In genomic region chr8:103808580-103808979, GRCm38 (mm10) we compare ENCODE assay signal across 10 mouse cellular contexts.
A peak's percentile ranks its signal among the peaks of the same experiment; 100 is the strongest.
DNase-seq lines count a peak whose midpoint lies in the region; ATAC-seq lines count a peak whose summit lies in the region.
"Had no signal": no experiment of that assay in that cellular context is flagged by ENCODE, and none has a peak within 500 bp of the region (broad histone marks: within the 10 kb centered on the region; RNA-seq: fewer than 3 reads in every experiment).

No protein-coding gene starts in this region.

- ATAC-seq in heart, embryonic 11.5 days (replicated peaks; ENCODE audit: insufficient number of reproducible peaks, low FRiP score, low TSS enrichment), result no peak
- ATAC-seq in kidney, embryonic 14.5 days (ENCODE audit: low FRiP score, low TSS enrichment), result peak; percentile 92
- no peak for ATAC-seq in liver, embryonic 11.5 days (replicated peaks; ENCODE audit: low FRiP score)
- ATAC-seq: activated CD4-positive, CD25-positive, alpha-beta regulatory T cell, adult 4 months had no signal

- H3K27ac ChIP-seq in heart, embryonic 11.5 days (ENCODE audit: low read depth, low read length), result no peak overlapping the region
- H3K27ac ChIP-seq in kidney, embryonic 14.5 days (ENCODE audit: low read depth, low read length), result peak overlapping the region; percentile 83; the same call in 1 of the 2 replicates
- H3K27ac ChIP-seq in liver, embryonic 11.5 days (ENCODE audit: low read depth, low read length), result no peak overlapping the region
- H3K27ac ChIP-seq: liver, embryonic 14.5 days had no signal

- H3K9ac ChIP-seq in heart, embryonic 11.5 days (ENCODE audit: low read depth, low read length), result no peak overlapping the region
- H3K9ac ChIP-seq in kidney, embryonic 14.5 days (ENCODE audit: low read depth, low read length), result no peak overlapping the region
- no peak overlapping the region for H3K9ac ChIP-seq in liver, embryonic 11.5 days (ENCODE audit: low read depth, low read length)
- H3K9ac ChIP-seq: liver, embryonic 14.5 days had no signal

- H3K4me1 ChIP-seq in heart, embryonic 11.5 days (ENCODE audit: control insufficient read depth, insufficient read depth, low read length), result no peaks in the 10 kb centered on the region
- H3K4me1 ChIP-seq in kidney, embryonic 14.5 days (ENCODE audit: control insufficient read depth, insufficient read depth, low read length), result peaks cover 11% of the 10 kb centered on the region
- H3K4me1 ChIP-seq in liver, embryonic 11.5 days (replicated peaks; ENCODE audit: control insufficient read depth, insufficient read depth, low read length), result peaks cover 6% of the 10 kb centered on the region

- H3K27me3 ChIP-seq in heart, embryonic 11.5 days (ENCODE audit: control insufficient read depth, insufficient read depth, low read length), result no peaks in the 10 kb centered on the region
- no peaks in the 10 kb centered on the region for H3K27me3 ChIP-seq in kidney, embryonic 14.5 days (ENCODE audit: control insufficient read depth, insufficient read depth, low read length)
- H3K27me3 ChIP-seq in liver, embryonic 11.5 days (replicated peaks; ENCODE audit: control insufficient read depth, insufficient read depth, low read length), result no peaks in the 10 kb centered on the region

- no peak overlapping the region for H3K4me3 ChIP-seq in heart, embryonic 11.5 days (ENCODE audit: low read depth, low read length)
- H3K4me3 ChIP-seq in kidney, embryonic 14.5 days (ENCODE audit: low read length), result no peak overlapping the region
- H3K4me3 ChIP-seq in liver, embryonic 11.5 days (ENCODE audit: low read depth, low read length), result no peak overlapping the region

- no peaks in the 10 kb centered on the region for H3K36me3 ChIP-seq in heart, embryonic 11.5 days (ENCODE audit: control insufficient read depth, insufficient read depth, low read length)
- no peaks in the 10 kb centered on the region for H3K36me3 ChIP-seq in kidney, embryonic 14.5 days (ENCODE audit: control insufficient read depth, insufficient read depth, low read length)
- no peaks in the 10 kb centered on the region for H3K36me3 ChIP-seq in liver, embryonic 11.5 days (ENCODE audit: control insufficient read depth, insufficient read depth, low read length)

- 61% methylated on average over 8 of the region's 8 CpGs for WGBS in heart, embryonic 11.5 days (ENCODE audit: insufficient replicate concordance)
- WGBS in kidney, embryonic 14.5 days, result 23% methylated on average over 8 of the region's 8 CpGs
- 72% methylated on average over 8 of the region's 8 CpGs for WGBS in liver, embryonic 11.5 days

- H3K9me3 ChIP-seq in heart, embryonic 11.5 days (replicated peaks; ENCODE audit: control insufficient read depth, low read length), result no peaks in the 10 kb centered on the region
- H3K9me3 ChIP-seq in kidney, embryonic 14.5 days (ENCODE audit: control insufficient read depth, low read length), result peaks cover 5% of the 10 kb centered on the region; the same call in 1 of the 2 replicates
- peaks cover 3% of the 10 kb centered on the region; the same call in 1 of the 2 replicates for H3K9me3 ChIP-seq in liver, embryonic 11.5 days (ENCODE audit: control insufficient read depth, low read length)

- DNase-seq in heart, adult 11 months, result peak; percentile 98
- DNase-seq in heart, adult 9 months (ENCODE audit: low spot score in 2 of 2), result peak; percentile 73 to 80
- DNase-seq in lung, postnatal 25 days (ENCODE audit: low spot score), result peak; percentile 76
- DNase-seq in gastrocnemius, adult 18-20 months (ENCODE audit: low spot score), result no peak
- DNase-seq in thymus, postnatal 10 days (ENCODE audit: low spot score in 2 of 2), result no peak
- no peak for DNase-seq in liver, embryonic 11.5 days (ENCODE audit: low spot score)

- H3K4me2 ChIP-seq in heart, embryonic 11.5 days, result no peak overlapping the region
- H3K4me2 ChIP-seq in kidney, embryonic 14.5 days (replicated peaks; ENCODE audit: low read depth, low read length), result no peak overlapping the region
- no peak overlapping the region for H3K4me2 ChIP-seq in liver, embryonic 11.5 days

Comparison
In these comparisons a context has a peak if more than half of its experiments do, and no peak if none do; other contexts are left out.
1. DNase-seq: peak in heart, adult 11 months (single experiment), heart, adult 9 months (2 of 2) and lung, postnatal 25 days (single experiment); none in gastrocnemius, adult 18-20 months (single experiment), thymus, postnatal 10 days (0 of 2) and liver, embryonic 11.5 days (single experiment).